Mouse (Mus musculus): ENCODE results near the gene 9230112D13Rik.

The 9230112D13Rik gene

GRCm38 (mm10) chr14:34540685-34541162 is 18.1 kb upstream of the 9230112D13Rik start:
- DNase-seq (ENCODE audit: low spot score in 2 of 2), result no peak

GRCm38 (mm10) chr14:34535883-34536282 is 13.3 kb upstream of the 9230112D13Rik start:
- no peak for DNase-seq (ENCODE audit: low spot score in 2 of 2)

GRCm38 (mm10) chr14:34533537-34533936 is 10.9 kb upstream of the 9230112D13Rik start:
- no peak for DNase-seq (ENCODE audit: low spot score in 2 of 2)

GRCm38 (mm10) chr14:34532536-34532935 is 9.9 kb upstream of the 9230112D13Rik start:
- no peak for DNase-seq (ENCODE audit: low spot score in 2 of 2)

- DNase-seq (ENCODE audit: low spot score in 2 of 2), result no peak
Observed at GRCm38 (mm10) chr14:34528804-34529203, 6.2 kb upstream of the 9230112D13Rik start.

- DNase-seq (ENCODE audit: low spot score in 2 of 2), result no peak
Observed at GRCm38 (mm10) chr14:34517959-34518544, 4.5 kb downstream of the 9230112D13Rik start.

- no peak for DNase-seq (ENCODE audit: low spot score in 2 of 2)
Observed at GRCm38 (mm10) chr14:34516960-34517577, 5.5 kb downstream of the 9230112D13Rik start.

- DNase-seq (ENCODE audit: low spot score in 2 of 2), result no peak
Observed at GRCm38 (mm10) chr14:34515860-34516259, 6.7 kb downstream of the 9230112D13Rik start.

- no peak for DNase-seq (ENCODE audit: low spot score in 2 of 2)
Observed at GRCm38 (mm10) chr14:34514120-34514519, 8.5 kb downstream of the 9230112D13Rik start.

- no peak for DNase-seq (ENCODE audit: low spot score in 2 of 2)
Observed at GRCm38 (mm10) chr14:34512602-34513001, 10.0 kb downstream of the 9230112D13Rik start.

- no peak for DNase-seq (ENCODE audit: low spot score in 2 of 2)
Observed at GRCm38 (mm10) chr14:34511901-34512300, 10.7 kb downstream of the 9230112D13Rik start.

GRCm38 (mm10) chr14:34508842-34509439 is 13.7 kb downstream of the 9230112D13Rik start:
- DNase-seq (ENCODE audit: low spot score in 2 of 2), result no peak

GRCm38 (mm10) chr14:34508187-34508840 is 14.3 kb downstream of the 9230112D13Rik start:
- no peak for DNase-seq (ENCODE audit: low spot score in 2 of 2)

- DNase-seq (ENCODE audit: low spot score in 2 of 2), result no peak
Observed at GRCm38 (mm10) chr14:34505309-34505708, 17.3 kb downstream of the 9230112D13Rik start.

- DNase-seq (ENCODE audit: low spot score in 2 of 2), result no peak
Observed at GRCm38 (mm10) chr14:34504377-34504776, 18.2 kb downstream of the 9230112D13Rik start.

GRCm38 (mm10) chr14:34503759-34504158 is 18.8 kb downstream of the 9230112D13Rik start:
- no peak for DNase-seq (ENCODE audit: low spot score in 2 of 2)

- DNase-seq (ENCODE audit: low spot score in 2 of 2), result no peak
Observed at GRCm38 (mm10) chr14:34503325-34503647, 19.3 kb downstream of the 9230112D13Rik start, which contains the start of gene Bmpr1a. Bmpr1a (minus strand) TSS chr14:34503341.

GRCm38 (mm10) chr14:34502475-34503324 is 19.9 kb downstream of the 9230112D13Rik start:
- peak; percentile 61 to 80 for DNase-seq (ENCODE audit: low spot score in 2 of 2)

- peak in 1 of 2 experiments; percentile 15 for DNase-seq (ENCODE audit: low spot score in 2 of 2)
Observed at GRCm38 (mm10) chr14:34501804-34502474, 20.7 kb downstream of the 9230112D13Rik start.

- DNase-seq (ENCODE audit: low spot score in 2 of 2), result no peak
Observed at GRCm38 (mm10) chr14:34501447-34501803, 21.2 kb downstream of the 9230112D13Rik start.

GRCm38 (mm10) chr14:34500309-34500708 is 22.3 kb downstream of the 9230112D13Rik start:
- no peak for DNase-seq (ENCODE audit: low spot score in 2 of 2)
